Mouse (Mus musculus) heart, postnatal 0 days (tissue): ENCODE data around the gene Zcchc14. TPM values are rescaled to one million over a fixed set of nuclear protein-coding genes. Genes with fewer than 3 reads are reported as not detected.

Experiments used
- ATAC-seq: fragments of 200-750 bp; cut with Nextera tagmentation; 2 replicates; pipeline ENCODE4 v1.8.0; 2017; ENCODE audit warnings: low read depth, moderate number of reproducible peaks, moderate library complexity; ENCODE audit not compliant: insufficient read depth
- DNase-seq: peaks from one replicate; pipeline ENCODE4 v3.0.0-alpha.2; 2016; ENCODE audit warnings: low spot score
- H3K27ac ChIP-seq: fragments of 300-500 bp; sonication (generic); 2 replicates; pipeline ENCODE4 v1.5.1; 2014; ENCODE audit warnings: low read depth, mild to moderate bottlenecking
- H3K27me3 ChIP-seq: fragments of 300-500 bp; sonication (generic); 2 replicates; pipeline ENCODE4 v1.6.1; 2014; ENCODE audit warnings: low read length, mixed read lengths; ENCODE audit not compliant: control insufficient read depth, insufficient read depth
- H3K36me3 ChIP-seq: fragments of 300-500 bp; sonication (generic); replicated peaks from 2 replicates; pipeline ENCODE4 v1.6.1; 2014; ENCODE audit warnings: low read length, mixed read lengths; ENCODE audit not compliant: control insufficient read depth, insufficient read depth
- H3K4me1 ChIP-seq: fragments of 300-500 bp; sonication (generic); 2 replicates; pipeline ENCODE4 v1.6.1; 2014; ENCODE audit warnings: antibody characterized with exemption; ENCODE audit not compliant: control insufficient read depth, insufficient read depth
- H3K4me2 ChIP-seq: fragments of 300-500 bp; sonication (generic); 2 replicates; pipeline ENCODE4 v1.6.1; 2014; ENCODE audit warnings: low read depth, mild to moderate bottlenecking, low read length, moderate library complexity
- H3K4me3 ChIP-seq: fragments of 300-500 bp; sonication (generic); 2 replicates; pipeline ENCODE4 v1.5.1; 2014; ENCODE audit warnings: low read depth, low read length
- H3K9ac ChIP-seq: fragments of 300-500 bp; sonication (generic); replicated peaks from 2 replicates; pipeline ENCODE4 v1.6.1; 2014; ENCODE audit warnings: low read depth, low read length, mixed read lengths
- H3K9me3 ChIP-seq: fragments of 300-500 bp; sonication (generic); replicated peaks from 2 replicates; pipeline ENCODE4 v1.6.1; 2016; ENCODE audit warnings: low read length; ENCODE audit not compliant: control insufficient read depth
- CTCF ChIP-seq: IDR thresholded peaks from 2 replicates; pipeline ENCODE4 v1.5.1; 2016; ENCODE audit warnings: antibody characterized with exemption, control low read depth, low read depth
- EP300 ChIP-seq: IDR thresholded peaks from 2 replicates; pipeline ENCODE4 v1.6.1; 2016; ENCODE audit warnings: antibody characterized with exemption, low read depth
- WGBS: fragments of 180-500 bp; shearing (Covaris S2); extraction: QIAGEN DNeasy Blood & Tissue Kit; methylation state at CpG from one replicate; pipeline ENCODE4 v1.1.7; 2014; 5-methylcytosine and 5-hydroxymethylcytosine counted together
- polyA plus RNA-seq: library from polyadenylated mRNA; unstranded; fragments of >200 nt; fragmentation: Nextera tagmentation; extraction: Ambion mirVana; gene quantifications from 2 replicates; pipeline ENCODE4 v1.2.1, GENCODE M21; 2015
- total RNA-seq: library from RNA; depleted of rRNA; stranded (reverse); fragments of >200 nt; gene quantifications from 2 replicates; pipeline ENCODE4 v1.2.3, GENCODE M21; 2014; ENCODE audit warnings: low replicate concordance

The Zcchc14 gene
- total and polyA plus RNA-seq, 2 experiments from 2014 or later: 5.6 to 18.1 TPM

- peaks cover 36% of the 10 kb centered on the region for H3K4me1 ChIP-seq
- H3K9me3 ChIP-seq: no peaks in the 10 kb centered on the region
- H3K27me3 ChIP-seq: no peaks in the 10 kb centered on the region
- H3K4me2 ChIP-seq: no peak overlapping the region
- peak overlapping the region; percentile 35; the same call in 1 of the 2 replicates for H3K27ac ChIP-seq
- H3K9ac ChIP-seq: no peak overlapping the region
- ATAC-seq (no peak), DNase-seq (no peak)
- TF ChIP-seq EP300 (no peak), CTCF (peak; percentile 39)
- H3K4me3 ChIP-seq: no peak overlapping the region
- H3K36me3 ChIP-seq: no peaks in the 10 kb centered on the region; the same call in none of the 2 replicates
- WGBS: 42% methylated on average over 1 of the region's 1 CpGs
Observed at GRCm38 (mm10) chr8:121621879-121622278, 30.8 kb downstream of the Zcchc14 start.

- peaks cover 4% of the 10 kb centered on the region for H3K36me3 ChIP-seq
- no peak for TF ChIP-seq CTCF
- no peak for TF ChIP-seq EP300
- H3K4me2 ChIP-seq: no peak overlapping the region
- ATAC-seq (peak; percentile 34), DNase-seq (peak; percentile 30)
- H3K4me1 ChIP-seq: peaks cover 36% of the 10 kb centered on the region
- no peaks in the 10 kb centered on the region for H3K27me3 ChIP-seq
- H3K9me3 ChIP-seq: no peaks in the 10 kb centered on the region
- 41% methylated on average over 12 of the region's 12 CpGs for WGBS
- 0 out of 2 replicates have a peak overlapping the region, but pooled peaks have one; percentile 82 for H3K27ac ChIP-seq
- H3K4me3 ChIP-seq: no peak overlapping the region
- no peak overlapping the region for H3K9ac ChIP-seq
Observed at GRCm38 (mm10) chr8:121620801-121621516, 31.7 kb downstream of the Zcchc14 start.

- TF ChIP-seq EP300 (peak; percentile 92), CTCF (no peak)
- DNase-seq: peak; percentile 82
- Histone ChIP-seq H3K36me3 (peaks cover 8% of the 10 kb centered on the region; the same call in 1 of the 2 replicates), H3K4me1 (peaks cover 32% of the 10 kb centered on the region), H3K9me3 (no peaks in the 10 kb centered on the region), H3K4me2 (0 out of 2 replicates have a peak overlapping the region, but pooled peaks have one; percentile 14), H3K9ac (no peak overlapping the region), H3K27ac (peak overlapping the region; percentile 82), H3K4me3 (no peak overlapping the region), H3K27me3 (no peaks in the 10 kb centered on the region)
- peak; percentile 82 for ATAC-seq
- WGBS: 19% methylated on average over 7 of the region's 7 CpGs
Observed at GRCm38 (mm10) chr8:121619401-121619995, 33.2 kb downstream of the Zcchc14 start.

- DNase-seq: no peak
- no peaks in the 10 kb centered on the region for H3K27me3 ChIP-seq
- no peak for ATAC-seq
- no peak overlapping the region for H3K4me3 ChIP-seq
- peaks cover 11% of the 10 kb centered on the region; the same call in 1 of the 2 replicates for H3K4me1 ChIP-seq
- no peak overlapping the region for H3K9ac ChIP-seq
- no peak overlapping the region for H3K27ac ChIP-seq
- TF ChIP-seq EP300 (no peak), CTCF (no peak)
- no peaks in the 10 kb centered on the region for H3K9me3 ChIP-seq
- H3K4me2 ChIP-seq: no peak overlapping the region
- peaks cover 33% of the 10 kb centered on the region for H3K36me3 ChIP-seq
Observed at GRCm38 (mm10) chr8:121613419-121613818, 39.3 kb downstream of the Zcchc14 start.

GRCm38 (mm10) chr8:121609916-121610315 is 42.8 kb downstream of the Zcchc14 start:
- TF ChIP-seq CTCF: no peak
- TF ChIP-seq EP300: no peak
- DNase-seq: no peak
- H3K27ac ChIP-seq: no peak overlapping the region
- no peak for ATAC-seq
- 87% methylated on average over 11 of the region's 11 CpGs for WGBS
- no peaks in the 10 kb centered on the region for H3K9me3 ChIP-seq
- H3K4me2 ChIP-seq: no peak overlapping the region
- H3K27me3 ChIP-seq: no peaks in the 10 kb centered on the region
- H3K4me3 ChIP-seq: no peak overlapping the region
- no peak overlapping the region for H3K9ac ChIP-seq
- H3K4me1 ChIP-seq: peaks cover 6% of the 10 kb centered on the region; the same call in 1 of the 2 replicates
- peaks cover 53% of the 10 kb centered on the region for H3K36me3 ChIP-seq
